Mouse (Mus musculus) frontal cortex, postnatal 25 days (tissue): Measurements from ENCODE around the gene Asphd2.

Source experiments
- DNase-seq, 2 experiments: peaks; one replicate each; pipeline ENCODE4 v3.0.0; 2022; ENCODE audit warnings: low spot score in 2 of 2

Asphd2 gene

DNA sequence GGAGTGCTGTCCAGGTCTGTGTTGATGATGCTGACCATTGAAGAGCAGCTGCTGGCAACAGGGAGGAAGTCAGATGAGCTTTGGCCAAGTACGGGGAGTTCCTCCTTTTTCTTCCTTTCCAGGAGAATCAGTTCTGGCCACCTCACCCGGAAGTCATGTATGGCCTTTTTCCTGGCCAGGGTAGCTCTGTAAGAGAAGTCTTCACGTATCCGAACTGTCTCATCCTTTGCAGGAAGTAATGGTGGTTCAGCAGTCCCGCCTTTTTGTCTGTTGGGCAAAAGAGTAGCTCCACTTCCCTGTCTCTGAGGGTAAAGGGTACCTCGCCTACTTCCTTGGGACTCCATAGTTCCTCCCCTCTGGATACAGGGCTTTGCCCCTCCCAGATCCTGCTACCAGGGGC lies 39.2 kb downstream of the Asphd2 start:
- DNase-seq: no peak

DNA sequence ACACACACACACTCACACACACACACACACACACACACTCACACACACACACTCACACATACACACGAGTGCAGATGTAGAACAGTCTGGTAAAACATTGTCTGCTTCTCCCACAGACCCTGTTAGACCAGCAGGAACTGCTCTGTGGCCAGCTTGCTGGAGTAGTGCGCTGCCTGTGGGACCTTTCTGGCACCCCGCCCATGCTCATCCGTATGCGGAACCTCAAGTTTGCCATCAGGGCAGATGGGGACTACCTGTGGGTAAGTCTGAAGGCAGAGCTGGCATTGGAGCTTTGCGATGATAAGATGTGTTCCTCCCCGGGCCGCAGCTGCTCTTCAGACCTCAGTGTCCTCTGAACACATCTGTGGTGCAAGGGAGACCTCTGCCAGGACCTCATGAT lies 45.5 kb downstream of the Asphd2 start:
- DNase-seq: no peak

DNA sequence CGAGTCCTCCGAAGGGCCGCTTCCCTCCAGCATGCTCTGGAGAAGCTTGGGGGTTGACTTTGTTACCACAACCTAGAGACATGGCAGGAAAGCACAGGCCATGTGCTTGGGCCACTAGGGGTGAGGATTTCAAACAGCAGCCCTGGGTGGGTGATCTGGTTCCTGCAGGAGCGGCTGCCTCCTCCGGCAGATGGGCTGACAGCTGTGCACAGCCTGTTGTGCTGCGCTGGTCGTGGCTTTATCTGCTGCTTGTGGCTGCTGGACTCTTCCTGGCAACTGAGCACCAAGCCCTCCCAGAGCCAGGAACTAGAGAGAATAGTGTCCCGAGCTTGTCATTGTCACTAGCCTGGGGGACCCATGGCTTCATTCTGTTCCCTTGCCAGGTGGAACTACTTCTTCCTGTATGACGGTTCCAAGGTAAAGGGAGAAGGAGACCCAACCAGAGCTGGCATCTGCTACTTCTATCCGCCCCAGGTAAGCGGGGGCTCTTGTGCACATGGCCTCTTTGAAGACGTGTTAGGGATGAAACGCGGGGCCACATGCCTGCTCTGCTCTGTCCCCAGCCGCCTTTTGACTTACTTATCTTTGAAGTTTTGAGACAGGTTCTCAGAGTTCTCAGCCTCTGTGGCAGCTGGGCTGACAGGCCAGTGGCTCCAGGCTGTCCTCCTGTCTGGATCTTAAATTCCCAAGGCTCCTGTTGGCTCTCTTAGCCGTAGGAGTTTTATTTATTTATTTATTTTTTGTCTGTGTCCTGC lies 48.3 kb downstream of the Asphd2 start:
- no peak for DNase-seq

DNA sequence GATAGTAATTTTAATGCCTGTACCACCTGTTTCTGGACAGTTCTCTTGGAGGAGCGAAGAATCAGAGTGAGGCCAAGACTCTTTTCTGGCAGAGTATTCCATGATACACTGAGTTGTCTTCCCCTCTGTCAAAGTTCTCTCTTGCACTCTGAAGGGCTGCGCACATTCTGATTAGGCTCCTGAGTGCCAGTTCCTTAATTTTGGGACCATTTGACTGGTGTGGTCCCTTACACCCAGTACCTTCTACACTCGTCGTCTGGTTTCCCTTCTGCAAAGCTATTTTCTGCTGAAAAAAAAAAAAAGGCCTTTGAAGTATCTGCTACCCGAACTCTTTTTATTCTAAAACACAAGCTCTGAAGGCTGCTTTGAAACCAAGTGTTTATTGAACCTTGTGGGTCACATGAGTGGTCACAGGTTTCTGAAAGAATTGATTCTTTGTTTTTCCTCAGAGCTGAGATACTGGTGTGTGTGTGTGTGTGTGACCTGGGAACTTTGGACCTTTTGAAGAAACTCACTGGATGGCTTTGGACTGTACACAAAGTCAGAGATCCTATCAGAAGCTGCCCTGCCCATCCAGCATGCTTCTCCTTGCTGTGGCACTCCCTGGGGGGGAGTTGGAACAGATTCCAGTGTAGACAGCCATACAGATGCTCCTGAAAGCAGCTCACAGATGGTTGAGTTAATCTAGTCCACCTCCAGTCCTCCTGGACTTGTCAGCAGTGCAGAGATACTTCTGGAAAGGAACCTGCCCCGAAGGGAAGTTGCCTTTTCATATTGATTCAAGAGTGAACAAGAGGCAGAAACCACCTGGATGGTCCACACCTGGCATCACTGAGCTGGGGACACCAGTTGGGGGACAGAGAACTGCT lies 50.3 kb downstream of the Asphd2 start:
- peak in 1 of 2 experiments; percentile 34 for DNase-seq

- DNase-seq: no peak
These were observed 51.5 kb downstream of the Asphd2 start for GRCm38 (mm10) chr5:112343205-112343595.

- DNase-seq: peak; percentile 77 to 84
These were observed 52.0 kb downstream of the Asphd2 start, which contains the start of the genes Srrd and Hps4 for GRCm38 (mm10) chr5:112342463-112343204. TSS of gene Srrd (minus strand) at chr5:112343040. TSS of gene Hps4 (plus strand) at chr5:112343083.

DNA sequence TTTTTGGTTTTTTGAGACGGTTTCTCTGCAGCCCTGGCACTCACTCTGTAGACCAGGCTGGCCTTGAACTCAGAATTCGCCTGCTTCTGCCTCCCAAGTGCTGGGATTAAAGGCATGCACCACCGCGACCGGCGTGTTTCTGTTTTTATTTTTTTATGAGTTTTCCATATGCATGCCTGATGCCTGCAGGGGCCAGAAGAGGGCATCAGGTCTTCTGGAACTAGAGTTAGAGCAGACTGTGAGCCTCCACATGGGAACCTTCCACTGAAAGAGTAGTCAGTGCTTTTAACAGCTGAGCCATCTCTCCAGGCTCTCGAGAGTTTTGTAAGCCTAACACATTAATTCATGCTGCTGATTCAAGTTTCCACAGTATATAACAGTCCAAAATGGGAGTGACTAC lies 55.5 kb downstream of the Asphd2 start:
- no peak for DNase-seq

DNA sequence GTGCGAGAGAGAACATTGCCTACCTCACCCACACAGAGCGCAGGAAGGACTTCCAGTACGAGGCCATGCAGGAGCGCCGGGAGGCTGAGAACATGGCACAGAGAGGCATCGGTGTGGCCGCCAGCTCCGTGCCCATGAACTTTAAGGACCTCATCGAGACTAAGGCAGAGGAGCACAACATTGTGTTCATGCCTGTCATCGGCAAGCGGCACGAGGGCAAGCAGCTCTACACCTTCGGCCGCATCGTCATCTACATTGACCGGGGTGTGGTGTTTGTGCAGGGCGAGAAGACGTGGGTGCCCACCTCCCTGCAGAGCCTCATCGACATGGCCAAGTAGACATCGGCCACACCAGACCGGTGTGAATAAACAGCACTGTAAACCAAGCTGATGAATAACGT lies 57.7 kb downstream of the Asphd2 start:
- DNase-seq: no peak

- peak in 1 of 2 experiments; percentile 42 for DNase-seq
These were observed 59.2 kb downstream of the Asphd2 start for GRCm38 (mm10) chr5:112335473-112335872.
